ENCODE assay signal across 8 mouse cellular contexts in the genomic region with DNA sequence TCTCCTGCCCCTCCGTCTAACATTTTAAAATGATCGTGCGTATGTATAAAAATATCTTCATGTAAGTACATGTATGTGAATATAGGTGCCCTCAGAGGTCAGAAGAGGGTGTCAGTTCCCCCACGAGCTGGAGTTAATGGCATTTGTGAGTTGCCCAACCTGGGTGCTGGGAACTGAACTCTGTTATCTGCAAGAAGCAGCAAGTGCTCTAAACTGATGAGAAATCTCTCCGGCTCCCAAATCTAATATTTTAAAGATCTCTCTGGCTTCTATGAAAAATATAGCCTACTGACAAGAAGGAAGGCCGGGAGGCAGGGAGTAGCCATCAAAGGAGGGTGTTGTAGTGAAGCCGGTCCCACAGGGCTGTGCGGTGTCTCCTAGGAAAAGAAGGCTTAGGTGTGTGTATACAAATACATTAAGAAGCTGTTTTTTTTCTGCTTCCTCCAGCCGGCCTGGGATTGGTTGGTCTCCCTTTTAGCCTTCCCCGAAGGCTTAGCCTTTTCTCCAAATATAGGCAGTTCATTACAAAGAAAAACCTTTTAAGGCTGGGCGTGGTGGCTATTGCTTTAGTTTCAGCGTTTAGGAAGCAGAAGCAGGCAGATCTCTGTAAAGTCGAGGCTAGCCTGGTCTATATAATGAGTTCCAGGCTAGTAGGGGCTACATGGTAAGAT. TPM values are rescaled to one million over a fixed set of nuclear protein-coding genes. Genes with fewer than 3 reads are reported as not detected.
DNase-seq lines count a peak whose midpoint lies in the region; ATAC-seq and TF ChIP-seq lines count a peak whose summit lies in the region.
"Had no signal": no experiment of that assay in that cellular context is flagged by ENCODE, and none has a peak within 500 bp of the region (broad histone marks: within the 10 kb centered on the region; RNA-seq: fewer than 3 reads in every experiment).

No protein-coding gene starts in this region.

- no peak for DNase-seq in kidney, postnatal 10 days
- DNase-seq in limb, embryonic 10.5 days (ENCODE audit: low spot score), result no peak
- DNase-seq in midbrain, postnatal 0 days (ENCODE audit: low spot score), result no peak
- DNase-seq in spleen, postnatal 14 days (ENCODE audit: low spot score in 2 of 2), result no peak
- no peak for DNase-seq in right cerebral cortex, postnatal 25 days

- peak overlapping the region; percentile 61 for H3K4me2 ChIP-seq in kidney, embryonic 16.5 days (replicated peaks; ENCODE audit: low read depth, low read length)
- H3K4me2 ChIP-seq in embryonic facial prominence, embryonic 12.5 days (replicated peaks), result peak overlapping the region; percentile 56
- peak overlapping the region; percentile 50; the same call in 1 of the 2 replicates for H3K4me2 ChIP-seq in midbrain, postnatal 0 days (ENCODE audit: low read depth, low read length, poor library complexity, severe bottlenecking)

- no peak for TF ChIP-seq CTCF in midbrain, postnatal 0 days (IDR thresholded peaks at IDR 0.05)

- H3K36me3 ChIP-seq in kidney, embryonic 16.5 days (ENCODE audit: insufficient read depth, low read length), result no peaks in the 10 kb centered on the region
- H3K36me3 ChIP-seq in embryonic facial prominence, embryonic 12.5 days, result no peaks in the 10 kb centered on the region
- H3K36me3 ChIP-seq in limb, embryonic 10.5 days, result no peaks in the 10 kb centered on the region
- H3K36me3 ChIP-seq in midbrain, postnatal 0 days (ENCODE audit: insufficient read depth, low read length), result no peaks in the 10 kb centered on the region

- WGBS in kidney, embryonic 16.5 days, result 92% methylated on average over 13 of the region's 13 CpGs
- 95% methylated on average over 13 of the region's 13 CpGs for WGBS in embryonic facial prominence, embryonic 12.5 days
- WGBS in limb, embryonic 10.5 days, result 94% methylated on average over 13 of the region's 13 CpGs
- 93% methylated on average over 13 of the region's 13 CpGs for WGBS in midbrain, postnatal 0 days

- H3K9ac ChIP-seq in kidney, embryonic 16.5 days (replicated peaks; ENCODE audit: low read length), result peak overlapping the region; percentile 62; the same call in 1 of the 2 replicates
- H3K9ac ChIP-seq in embryonic facial prominence, embryonic 12.5 days, result no peak overlapping the region
- 0 out of 2 replicates have a peak overlapping the region, but pooled peaks have one; percentile 37 for H3K9ac ChIP-seq in midbrain, postnatal 0 days (replicated peaks; ENCODE audit: low read length, poor library complexity, severe bottlenecking)

- no peaks in the 10 kb centered on the region for H3K9me3 ChIP-seq in kidney, embryonic 16.5 days (ENCODE audit: low read length)
- H3K9me3 ChIP-seq in embryonic facial prominence, embryonic 12.5 days, result no peaks in the 10 kb centered on the region
- no peaks in the 10 kb centered on the region for H3K9me3 ChIP-seq in limb, embryonic 10.5 days (replicated peaks)
- H3K9me3 ChIP-seq in midbrain, postnatal 0 days (ENCODE audit: low read length), result no peaks in the 10 kb centered on the region

- no peaks in the 10 kb centered on the region for H3K27me3 ChIP-seq in kidney, embryonic 16.5 days (ENCODE audit: insufficient read depth, low read length)
- no peaks in the 10 kb centered on the region for H3K27me3 ChIP-seq in embryonic facial prominence, embryonic 12.5 days
- H3K27me3 ChIP-seq in limb, embryonic 10.5 days (ENCODE audit: low read depth, poor library complexity, severe bottlenecking), result no peaks in the 10 kb centered on the region
- no peaks in the 10 kb centered on the region for H3K27me3 ChIP-seq in midbrain, postnatal 0 days (ENCODE audit: insufficient read depth, low read length)

- H3K4me1 ChIP-seq in kidney, embryonic 16.5 days (ENCODE audit: insufficient read depth, low read length), result peaks cover 14% of the 10 kb centered on the region
- H3K4me1 ChIP-seq in embryonic facial prominence, embryonic 12.5 days, result peaks cover 5% of the 10 kb centered on the region
- H3K4me1 ChIP-seq in limb, embryonic 10.5 days, result peaks cover 39% of the 10 kb centered on the region
- H3K4me1 ChIP-seq in midbrain, postnatal 0 days (ENCODE audit: insufficient read depth, low read length), result 0 out of 2 replicates have a peak, but pooled peaks cover 2% of the 10 kb centered on the region

- H3K27ac ChIP-seq in kidney, embryonic 16.5 days (ENCODE audit: low read length), result no peak overlapping the region
- H3K27ac ChIP-seq in embryonic facial prominence, embryonic 12.5 days, result no peak overlapping the region
- H3K27ac ChIP-seq in limb, embryonic 10.5 days, result peak overlapping the region; percentile 81
- no peak overlapping the region; the same call in 1 of the 2 replicates for H3K27ac ChIP-seq in midbrain, postnatal 0 days (ENCODE audit: low read depth, low read length)

- ATAC-seq in kidney, embryonic 16.5 days (ENCODE audit: low FRiP score, low TSS enrichment), result no peak
- no peak for ATAC-seq in embryonic facial prominence, embryonic 12.5 days (ENCODE audit: insufficient number of reproducible peaks, insufficient read depth, low FRiP score, low TSS enrichment)
- no peak for ATAC-seq in midbrain, postnatal 0 days (ENCODE audit: low FRiP score)

- no peak overlapping the region; the same call in 1 of the 2 replicates for H3K4me3 ChIP-seq in kidney, embryonic 16.5 days (ENCODE audit: low read length)
- no peak overlapping the region for H3K4me3 ChIP-seq in embryonic facial prominence, embryonic 12.5 days
- H3K4me3 ChIP-seq in limb, embryonic 10.5 days, result peak overlapping the region; percentile 48; the same call in 1 of the 2 replicates
- no peak overlapping the region for H3K4me3 ChIP-seq in midbrain, postnatal 0 days (ENCODE audit: low read depth, low read length)

RNA-seq across cellular contexts. Expression of gene Gnai2, which starts 8.5 kb away (rescaled TPM):
- 447 and 455 TPM in 2 replicates for polyA plus RNA-seq in kidney, embryonic 16.5 days (2015; fragmentation: Nextera tagmentation; extraction: Ambion mirVana)
- 439 and 443 TPM in 2 replicates for polyA plus RNA-seq in embryonic facial prominence, embryonic 12.5 days (2016; fragmentation: Nextera tagmentation; extraction: Ambion mirVana)
- polyA plus RNA-seq in limb, embryonic 10.5 days (2016; fragmentation: Nextera tagmentation; extraction: Ambion mirVana), result 355 and 403 TPM in 2 replicates
- 224 and 241 TPM in 2 replicates for total RNA-seq in midbrain, postnatal 0 days (2014; rRNA removed)
- 260 and 264 TPM in 2 replicates for polyA plus RNA-seq in midbrain, postnatal 0 days (2015; fragmentation: Nextera tagmentation; extraction: Ambion mirVana)

RNA-seq across cellular contexts. Expression of gene Slc38a3, which starts 25.7 kb away (rescaled TPM):
- 12.4 and 12.9 TPM in 2 replicates for polyA plus RNA-seq in kidney, embryonic 16.5 days (2015; fragmentation: Nextera tagmentation; extraction: Ambion mirVana)
- polyA plus RNA-seq in embryonic facial prominence, embryonic 12.5 days (2016; fragmentation: Nextera tagmentation; extraction: Ambion mirVana), result 8.2 and 8.3 TPM in 2 replicates
- polyA plus RNA-seq in limb, embryonic 10.5 days (2016; fragmentation: Nextera tagmentation; extraction: Ambion mirVana), result 3.9 and 4.3 TPM in 2 replicates
- total RNA-seq in midbrain, postnatal 0 days (2014; rRNA removed), result 70.0 and 94.5 TPM in 2 replicates
- polyA plus RNA-seq in midbrain, postnatal 0 days (2015; fragmentation: Nextera tagmentation; extraction: Ambion mirVana), result 37.6 and 44.6 TPM in 2 replicates
- total RNA-seq: neutrophil, adult 5-6 weeks had no signal

RNA-seq across cellular contexts. Expression of gene Sema3b, which starts 34.6 kb away (rescaled TPM):
- 31.3 TPM in 2 replicates for polyA plus RNA-seq in kidney, embryonic 16.5 days (2015; fragmentation: Nextera tagmentation; extraction: Ambion mirVana)
- polyA plus RNA-seq in embryonic facial prominence, embryonic 12.5 days (2016; fragmentation: Nextera tagmentation; extraction: Ambion mirVana), result 3.8 and 6.9 TPM in 2 replicates
- polyA plus RNA-seq in limb, embryonic 10.5 days (2016; fragmentation: Nextera tagmentation; extraction: Ambion mirVana), result 2.2 and 3.6 TPM in 2 replicates
- total RNA-seq in midbrain, postnatal 0 days (2014; rRNA removed), result 5.7 and 16.7 TPM in 2 replicates
- 4.0 and 5.1 TPM in 2 replicates for polyA plus RNA-seq in midbrain, postnatal 0 days (2015; fragmentation: Nextera tagmentation; extraction: Ambion mirVana)

RNA-seq across cellular contexts. Expression of gene Gnat1, which starts 35.8 kb away (rescaled TPM):
- polyA plus RNA-seq in kidney, embryonic 16.5 days (2015; fragmentation: Nextera tagmentation; extraction: Ambion mirVana), result 2.8 and 3.0 TPM in 2 replicates
- 1.4 and 3.0 TPM in 2 replicates for polyA plus RNA-seq in embryonic facial prominence, embryonic 12.5 days (2016; fragmentation: Nextera tagmentation; extraction: Ambion mirVana)
- polyA plus RNA-seq in limb, embryonic 10.5 days (2016; fragmentation: Nextera tagmentation; extraction: Ambion mirVana), result 2.6 and 3.3 TPM in 2 replicates
- 0.52 and 0.55 TPM in 2 replicates for total RNA-seq in midbrain, postnatal 0 days (2014; rRNA removed)
- polyA plus RNA-seq in midbrain, postnatal 0 days (2015; fragmentation: Nextera tagmentation; extraction: Ambion mirVana), result 2.3 and 2.6 TPM in 2 replicates
- total RNA-seq: neutrophil, adult 5-6 weeks had no signal

RNA-seq across cellular contexts. Expression of gene Ifrd2, which starts 56.2 kb away (rescaled TPM):
- 60.7 and 64.3 TPM in 2 replicates for polyA plus RNA-seq in kidney, embryonic 16.5 days (2015; fragmentation: Nextera tagmentation; extraction: Ambion mirVana)
- 35.8 and 36.9 TPM in 2 replicates for polyA plus RNA-seq in embryonic facial prominence, embryonic 12.5 days (2016; fragmentation: Nextera tagmentation; extraction: Ambion mirVana)
- polyA plus RNA-seq in limb, embryonic 10.5 days (2016; fragmentation: Nextera tagmentation; extraction: Ambion mirVana), result 55.0 and 69.4 TPM in 2 replicates
- total RNA-seq in midbrain, postnatal 0 days (2014; rRNA removed), result 8.4 and 8.9 TPM in 2 replicates
- polyA plus RNA-seq in midbrain, postnatal 0 days (2015; fragmentation: Nextera tagmentation; extraction: Ambion mirVana), result 6.5 and 7.5 TPM in 2 replicates
